Mouse (Mus musculus): ENCODE data around the gene Sf3b6. TPM values are rescaled to one million over a fixed set of nuclear protein-coding genes. Genes with fewer than 3 reads are reported as not detected.
A peak's percentile ranks its signal among the peaks of the same experiment; 100 is the strongest.
"Not testable (repeated sequence)": the region's sequence is repeated elsewhere in the genome, so short reads cannot be mapped to it uniquely, and the experiment has no call there.

The Sf3b6 gene
- polyA plus RNA-seq, 1 experiment: 153 TPM

GRCm38 (mm10) chr12:4780245-4780644, 37.1 kb upstream of the Sf3b6 start:
- 90% methylated on average over 2 of the region's 2 CpGs for WGBS
- no peak for DNase-seq
- no peak overlapping the region for H3K27ac ChIP-seq (ENCODE audit: control insufficient read depth, insufficient read depth, low read length)
- peaks cover 17% of the 10 kb centered on the region for H3K4me1 ChIP-seq (replicated peaks; ENCODE audit: control insufficient read depth, insufficient read depth, low read length)
- TF ChIP-seq CTCF (IDR thresholded peaks at IDR 0.05; ENCODE audit: borderline replicate concordance, control insufficient read depth, extremely low read depth, insufficient read depth, low read length, poor library complexity) (no peak), POLR2A (IDR thresholded peaks at IDR 0.05; ENCODE audit: control insufficient read depth, extremely low read depth, insufficient read depth, low read length, poor library complexity) (no peak)
- H3K4me3 ChIP-seq (ENCODE audit: control insufficient read depth, insufficient read depth, low read length): no peak overlapping the region
- H3K36me3 ChIP-seq (ENCODE audit: control insufficient read depth, insufficient read depth, low read length): no peaks in the 10 kb centered on the region
- no peaks in the 10 kb centered on the region for H3K27me3 ChIP-seq (ENCODE audit: control insufficient read depth, insufficient read depth, low read length)

DNA sequence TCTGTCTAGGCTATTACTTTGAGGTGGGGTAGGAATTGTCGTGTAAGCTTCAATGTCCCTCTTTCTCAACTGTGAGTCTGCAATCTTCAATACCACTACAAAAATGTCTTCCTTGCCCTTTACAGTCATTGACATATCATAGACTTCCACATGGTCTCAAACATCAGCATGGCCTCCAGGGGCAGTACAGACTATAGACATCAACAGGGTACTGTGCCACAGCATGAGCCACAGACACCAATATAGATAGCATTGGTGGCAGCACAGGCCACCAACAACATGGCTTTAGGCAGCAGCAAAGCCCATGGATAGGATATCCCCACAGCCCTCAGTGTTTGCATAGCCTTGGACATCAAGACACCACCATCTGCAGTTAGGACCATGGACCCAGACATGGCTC, 36.1 kb upstream of the Sf3b6 start:
- no peak for DNase-seq
- Histone ChIP-seq H3K36me3 (ENCODE audit: control insufficient read depth, insufficient read depth, low read length) (no peaks in the 10 kb centered on the region), H3K27me3 (ENCODE audit: control insufficient read depth, insufficient read depth, low read length) (no peaks in the 10 kb centered on the region), H3K4me1 (replicated peaks; ENCODE audit: control insufficient read depth, insufficient read depth, low read length) (peaks cover 12% of the 10 kb centered on the region), H3K4me3 (ENCODE audit: control insufficient read depth, insufficient read depth, low read length) (no peak overlapping the region), H3K27ac (ENCODE audit: control insufficient read depth, insufficient read depth, low read length) (no peak overlapping the region)
- 93% methylated on average over 1 of the region's 1 CpGs for WGBS
- no peak for TF ChIP-seq POLR2A (IDR thresholded peaks at IDR 0.05; ENCODE audit: control insufficient read depth, extremely low read depth, insufficient read depth, low read length, poor library complexity)

- H3K36me3 ChIP-seq (ENCODE audit: control insufficient read depth, insufficient read depth, low read length); H3K27me3 ChIP-seq (ENCODE audit: control insufficient read depth, insufficient read depth, low read length); H3K4me3 ChIP-seq (ENCODE audit: control insufficient read depth, insufficient read depth, low read length); DNase-seq; H3K27ac ChIP-seq (ENCODE audit: control insufficient read depth, insufficient read depth, low read length): not testable (repeated sequence)
- H3K4me1 ChIP-seq (replicated peaks; ENCODE audit: control insufficient read depth, insufficient read depth, low read length): peaks cover 12% of the 10 kb centered on the region
- 93% methylated on average over 9 of the region's 9 CpGs for WGBS
These were observed 35.5 kb upstream of the Sf3b6 start for GRCm38 (mm10) chr12:4781725-4782404.

DNA sequence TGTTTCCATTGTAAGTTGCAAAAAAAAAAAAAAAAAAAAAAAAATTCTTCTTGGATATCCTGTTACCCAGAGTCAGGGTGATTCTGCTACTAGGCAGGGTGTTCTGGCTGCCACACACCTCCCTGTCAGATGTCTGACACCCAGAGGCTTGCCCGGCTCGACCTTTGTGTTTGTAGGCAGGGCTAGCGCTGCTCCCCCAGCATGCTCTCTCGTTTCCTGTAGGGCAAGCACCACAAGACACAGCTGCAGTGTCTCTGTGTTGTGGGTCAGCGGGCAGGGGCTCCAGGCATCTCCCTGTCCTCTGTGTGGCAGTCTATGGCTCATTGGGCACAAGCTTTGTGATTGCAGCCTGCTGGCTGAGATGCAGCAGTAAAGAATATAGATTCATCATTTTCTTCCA, 33.7 kb upstream of the Sf3b6 start:
- peak; percentile 28 for DNase-seq
- WGBS: 22% methylated on average over 5 of the region's 5 CpGs
- H3K4me3 ChIP-seq (ENCODE audit: control insufficient read depth, insufficient read depth, low read length): no peak overlapping the region

GRCm38 (mm10) chr12:4784466-4784865, 32.9 kb upstream of the Sf3b6 start:
- Histone ChIP-seq H3K27ac (ENCODE audit: control insufficient read depth, insufficient read depth, low read length) (no peak overlapping the region), H3K4me3 (ENCODE audit: control insufficient read depth, insufficient read depth, low read length) (no peak overlapping the region), H3K4me1 (replicated peaks; ENCODE audit: control insufficient read depth, insufficient read depth, low read length) (peaks cover 12% of the 10 kb centered on the region), H3K27me3 (ENCODE audit: control insufficient read depth, insufficient read depth, low read length) (no peaks in the 10 kb centered on the region), H3K36me3 (ENCODE audit: control insufficient read depth, insufficient read depth, low read length) (no peaks in the 10 kb centered on the region)
- no peak for TF ChIP-seq CTCF (IDR thresholded peaks at IDR 0.05; ENCODE audit: borderline replicate concordance, control insufficient read depth, extremely low read depth, insufficient read depth, low read length, poor library complexity)
- 19% methylated on average over 2 of the region's 2 CpGs for WGBS
- DNase-seq: no peak

More for the DNA sequence above, 33.7 kb upstream of the Sf3b6 start:
- no peaks in the 10 kb centered on the region for H3K36me3 ChIP-seq (ENCODE audit: control insufficient read depth, insufficient read depth, low read length)
- peaks cover 12% of the 10 kb centered on the region for H3K4me1 ChIP-seq (replicated peaks; ENCODE audit: control insufficient read depth, insufficient read depth, low read length)
- no peaks in the 10 kb centered on the region for H3K27me3 ChIP-seq (ENCODE audit: control insufficient read depth, insufficient read depth, low read length)
- TF ChIP-seq POLR2A (IDR thresholded peaks at IDR 0.05; ENCODE audit: control insufficient read depth, extremely low read depth, insufficient read depth, low read length, poor library complexity): no peak
- TF ChIP-seq CTCF (IDR thresholded peaks at IDR 0.05; ENCODE audit: borderline replicate concordance, control insufficient read depth, extremely low read depth, insufficient read depth, low read length, poor library complexity): no peak
- H3K27ac ChIP-seq (ENCODE audit: control insufficient read depth, insufficient read depth, low read length): no peak overlapping the region

DNA sequence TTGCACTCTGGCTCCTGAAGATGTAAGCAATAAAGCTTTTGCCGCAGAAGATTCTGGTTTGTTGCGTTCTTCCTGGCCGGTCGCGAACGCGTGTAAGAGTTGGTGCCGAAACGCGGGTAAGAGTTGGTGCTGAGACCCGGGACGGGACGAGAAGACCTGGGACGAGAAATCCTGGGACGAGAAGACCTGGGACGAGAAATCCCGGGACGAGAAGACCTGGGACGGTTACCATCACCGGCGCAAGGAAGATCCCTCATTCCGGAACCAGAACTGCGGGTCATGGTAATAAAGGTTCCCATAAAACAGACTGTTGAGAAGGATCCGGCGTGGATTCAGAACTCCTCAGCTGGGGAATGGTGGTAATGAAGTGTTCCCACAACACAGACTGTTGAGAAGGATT, 29.2 kb upstream of the Sf3b6 start:
- H3K27me3 ChIP-seq (ENCODE audit: control insufficient read depth, insufficient read depth, low read length); H3K27ac ChIP-seq (ENCODE audit: control insufficient read depth, insufficient read depth, low read length); H3K4me1 ChIP-seq (replicated peaks; ENCODE audit: control insufficient read depth, insufficient read depth, low read length); H3K36me3 ChIP-seq (ENCODE audit: control insufficient read depth, insufficient read depth, low read length); H3K4me3 ChIP-seq (ENCODE audit: control insufficient read depth, insufficient read depth, low read length); DNase-seq: not testable (repeated sequence)
- WGBS: 96% methylated on average over 25 of the region's 25 CpGs

GRCm38 (mm10) chr12:4793718-4794117, 23.6 kb upstream of the Sf3b6 start:
- peak; percentile 29 for DNase-seq
- H3K4me1 ChIP-seq (replicated peaks; ENCODE audit: control insufficient read depth, insufficient read depth, low read length): no peaks in the 10 kb centered on the region
- no peaks in the 10 kb centered on the region for H3K27me3 ChIP-seq (ENCODE audit: control insufficient read depth, insufficient read depth, low read length)
- H3K36me3 ChIP-seq (ENCODE audit: control insufficient read depth, insufficient read depth, low read length): no peaks in the 10 kb centered on the region
- no peak overlapping the region for H3K4me3 ChIP-seq (ENCODE audit: control insufficient read depth, insufficient read depth, low read length)
- no peak overlapping the region for H3K27ac ChIP-seq (ENCODE audit: control insufficient read depth, insufficient read depth, low read length)
- 83% methylated on average over 1 of the region's 1 CpGs for WGBS
- TF ChIP-seq POLR2A (IDR thresholded peaks at IDR 0.05; ENCODE audit: control insufficient read depth, extremely low read depth, insufficient read depth, low read length, poor library complexity): no peak
- TF ChIP-seq CTCF (IDR thresholded peaks at IDR 0.05; ENCODE audit: borderline replicate concordance, control insufficient read depth, extremely low read depth, insufficient read depth, low read length, poor library complexity): no peak

- H3K27me3 ChIP-seq (ENCODE audit: control insufficient read depth, insufficient read depth, low read length); H3K4me3 ChIP-seq (ENCODE audit: control insufficient read depth, insufficient read depth, low read length); DNase-seq; H3K36me3 ChIP-seq (ENCODE audit: control insufficient read depth, insufficient read depth, low read length); H3K4me1 ChIP-seq (replicated peaks; ENCODE audit: control insufficient read depth, insufficient read depth, low read length); H3K27ac ChIP-seq (ENCODE audit: control insufficient read depth, insufficient read depth, low read length): not testable (repeated sequence)
- WGBS: 84% methylated on average over 6 of the region's 6 CpGs
These were observed 19.9 kb upstream of the Sf3b6 start for GRCm38 (mm10) chr12:4797471-4797870.
